Mouse (Mus musculus) Patski (cell line): Measurements from ENCODE around the gene Sdhc. TPM values are rescaled to one million over a fixed set of nuclear protein-coding genes. Genes with fewer than 3 reads are reported as not detected.

Experiments used
- ATAC-seq: fragments of 100-300 bp; one replicate; pipeline ENCODE4 v1.8.0; 2021
- CTCF ChIA-PET: fragments of 350-600 bp; sonication (Branson Sonifier 250); formaldehyde crosslinking; loops from one replicate; lab custom pipeline; 2022; ENCODE audit warnings: inconsistent platforms; lab: Charles Lee
- POLR2A ChIA-PET: fragments of 350-600 bp; sonication (Branson Sonifier 250); formaldehyde crosslinking; loops from one replicate; lab custom pipeline; 2022; ENCODE audit warnings: antibody characterized with exemption, inconsistent platforms; lab: Charles Lee
- DNase-seq: peaks from one replicate; pipeline ENCODE4 v3.0.0-alpha.2; 2011; ENCODE audit warnings: low read depth, low spot score
- H3K27me3 ChIP-seq: fragments of 371-371 bp; one replicate; pipeline ENCODE4 v1.5.1; 2021
- CTCF ChIP-seq: fragments of 100-300 bp; IDR thresholded peaks from one replicate; pipeline ENCODE4 v1.5.1; 2021
- in situ Hi-C: fragments of 300-500 bp; cut with MboI; formaldehyde crosslinking; loops from 3 replicates; pipeline ENCODE4 v1.11.1; 2018; ENCODE audit warnings: low pct_unique_long_range_greater_than_20kb, mixed read lengths
- polyA plus RNA-seq: library from polyadenylated mRNA; unstranded; gene quantifications from one replicate; pipeline ENCODE4 v1.2.3, GENCODE M21; 2021

Sdhc gene
- polyA plus RNA-seq, 1 experiment from 2014 or later, result 445 TPM

DNA sequence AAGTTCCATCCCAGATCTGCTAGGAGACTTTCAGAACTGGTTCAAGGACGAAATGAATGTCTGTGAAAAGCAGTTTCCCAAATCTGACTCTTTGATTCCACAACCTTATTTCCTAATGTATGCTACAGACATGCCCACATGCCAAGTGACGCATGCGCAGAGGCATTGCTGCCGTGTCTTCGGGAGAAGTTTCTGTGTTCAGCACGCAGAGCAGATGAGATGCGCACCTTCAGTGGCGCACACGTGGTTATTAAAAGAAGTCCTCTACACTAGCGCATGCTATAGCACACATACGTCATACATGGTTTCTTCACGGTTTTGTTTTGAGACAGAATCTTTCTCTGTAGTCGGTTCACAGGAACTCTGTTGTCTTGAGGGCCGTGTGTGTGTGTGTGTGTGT is 31.0 kb downstream of the Sdhc start:
- ATAC-seq (no peak), DNase-seq (no peak)
- in situ Hi-C loops, result loop anchor here (10.0 kb wide), 2 partner anchors 235 to 355 kb away; no protein-coding TSS in a partner anchor
- CTCF ChIA-PET, result interaction anchor here (1.1 to 2.0 kb wide), 5 partner anchors 12 to 108 kb away, joined by 4 to 17 read pairs (median 6); no protein-coding TSS in a partner anchor
- no peaks in the 10 kb centered on the region for H3K27me3 ChIP-seq
- TF ChIP-seq CTCF, result no peak
- POLR2A ChIA-PET, result interaction anchor here (0.6 kb wide), 1 partner anchor 10 kb away, joined by 3 read pairs; no protein-coding TSS in a partner anchor

DNA sequence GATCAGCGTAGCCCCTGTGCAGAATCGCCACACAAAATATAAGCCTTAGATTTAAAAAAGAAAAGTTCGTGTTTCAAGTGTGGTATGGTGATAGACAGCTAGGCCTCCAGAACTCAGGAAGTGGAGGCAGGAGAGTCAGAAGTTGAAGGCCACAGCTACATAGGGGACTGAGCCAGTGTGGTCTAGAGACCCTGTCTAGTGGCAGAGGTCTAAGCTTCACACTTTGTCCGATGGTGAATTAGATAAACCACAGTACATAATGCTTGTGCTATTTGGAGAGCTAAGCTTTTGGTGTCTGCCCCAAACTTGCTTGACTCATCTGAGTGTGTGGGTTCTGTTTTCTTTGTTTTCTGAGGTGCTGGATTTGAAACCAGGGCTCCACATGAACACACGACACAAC is 31.4 kb downstream of the Sdhc start:
- in situ Hi-C loops, result loop anchor here (10.0 kb wide), 2 partner anchors 236 to 356 kb away; no protein-coding TSS in a partner anchor
- TF ChIP-seq CTCF, result no peak
- H3K27me3 ChIP-seq, result no peaks in the 10 kb centered on the region
- ChIA-PET CTCF (interaction anchor here (0.6 to 2.0 kb wide), 13 partner anchors 13 to 141 kb away, joined by 3 to 17 read pairs (median 4); partner anchors contain the start of gene Adamts4), POLR2A (interaction anchor here (0.7 to 0.8 kb wide), 3 partner anchors 16 to 202 kb away, joined by 3 read pairs; no protein-coding TSS in a partner anchor)
- DNase-seq (no peak), ATAC-seq (no peak)

DNA sequence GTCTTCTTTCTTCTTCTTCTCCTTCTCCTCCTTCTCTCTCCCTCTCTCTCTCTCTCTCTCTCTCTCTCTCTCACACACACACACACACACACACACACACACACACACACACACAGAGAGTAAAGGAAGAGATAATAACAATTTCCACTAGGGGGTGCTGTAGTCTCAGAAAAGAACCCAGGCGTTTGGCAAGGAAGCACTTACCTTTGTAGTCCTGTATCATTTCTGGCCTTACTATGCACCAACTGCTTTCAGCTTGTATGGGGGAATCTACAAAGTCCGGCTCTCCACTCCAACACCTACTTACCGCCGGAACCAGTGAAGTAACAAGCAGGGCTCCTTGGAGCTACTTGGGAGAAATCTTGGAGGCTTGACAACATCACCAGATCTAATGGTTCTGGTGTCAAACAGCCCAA is 32.1 kb downstream of the Sdhc start:
- in situ Hi-C loops, result loop anchor here (10.0 kb wide), 2 partner anchors 237 to 357 kb away; no protein-coding TSS in a partner anchor
- ChIA-PET POLR2A (interaction anchor here (0.7 to 0.8 kb wide), 4 partner anchors 16 to 215 kb away, joined by 3 read pairs; no protein-coding TSS in a partner anchor), CTCF (interaction anchor here (0.6 to 2.0 kb wide), 13 partner anchors 13 to 142 kb away, joined by 3 to 17 read pairs (median 4); partner anchors contain the start of gene Adamts4)
- H3K27me3 ChIP-seq, result no peaks in the 10 kb centered on the region
- peak; percentile 66 for TF ChIP-seq CTCF
- ATAC-seq (peak; percentile 52), DNase-seq (peak; percentile 44)

DNA sequence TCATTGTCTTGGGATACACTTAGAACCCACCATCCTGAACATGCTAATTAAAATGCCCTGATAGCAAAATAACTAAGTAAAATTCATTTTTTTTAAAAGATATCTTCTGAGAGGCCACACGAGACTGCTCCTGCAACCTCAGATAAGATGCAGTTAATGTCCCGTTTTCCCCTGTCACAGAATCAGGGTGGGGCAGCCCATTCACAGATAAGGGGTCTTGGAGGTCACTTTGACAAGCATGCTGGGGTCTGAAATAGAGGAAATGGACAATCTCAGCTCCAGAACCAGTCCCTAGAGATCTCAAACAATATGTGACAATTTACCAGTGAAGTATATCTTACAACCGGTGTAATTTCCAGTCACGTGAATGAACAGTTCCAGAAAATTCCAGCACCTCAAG is 34.1 kb downstream of the Sdhc start:
- no peak for DNase-seq
- H3K27me3 ChIP-seq, result no peaks in the 10 kb centered on the region
- in situ Hi-C loops, result loop anchor here (10.0 kb wide), 2 partner anchors 239 to 359 kb away; no protein-coding TSS in a partner anchor
- ATAC-seq, result no peak
- POLR2A ChIA-PET, result interaction anchor here (0.7 kb wide), 1 partner anchor 119 kb away, joined by 3 read pairs; no protein-coding TSS in a partner anchor
- CTCF ChIA-PET, result interaction anchor here (1.2 to 1.7 kb wide), 3 partner anchors 105 to 147 kb away, joined by 3 to 5 read pairs (median 4); no protein-coding TSS in a partner anchor
- no peak for TF ChIP-seq CTCF

DNA sequence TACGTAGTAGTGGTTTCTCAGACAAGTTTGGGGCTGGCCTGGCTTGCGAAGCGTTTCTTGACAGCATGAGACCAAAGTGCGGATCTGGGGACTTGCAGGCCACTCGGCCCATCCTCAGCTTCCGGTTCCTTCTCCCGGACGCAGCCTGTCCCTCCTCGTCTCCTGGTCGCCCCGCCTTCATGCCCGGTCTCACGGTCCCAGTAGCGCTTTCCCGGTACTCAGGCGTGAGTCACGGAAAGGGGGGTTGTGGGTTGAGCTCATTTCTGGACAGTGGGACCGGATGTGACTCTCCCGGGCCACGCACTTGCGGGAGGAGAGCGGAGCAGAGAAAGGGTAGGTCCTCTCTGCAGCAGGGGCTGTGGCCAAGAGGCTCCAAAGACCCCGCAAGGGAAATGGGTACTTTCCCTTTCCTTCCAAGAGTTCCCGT is 36.5 kb downstream of the Sdhc start, which contains the start of gene Cfap126:
Cfap126 (plus strand) TSS at position 46 of the 427 bp plus-strand sequence.
- no peaks in the 10 kb centered on the region for H3K27me3 ChIP-seq
- POLR2A ChIA-PET, result interaction anchor here (1.0 kb wide), 2 partner anchors 12 to 118 kb away, joined by 3 to 7 read pairs; no protein-coding TSS in a partner anchor
- ATAC-seq, result peak; percentile 81
- in situ Hi-C loops, result loop anchor here (5.0 to 10.0 kb wide), 3 partner anchors 108 to 361 kb away; partner anchors contain the start of gene Tomm40l
- no peak for TF ChIP-seq CTCF
- CTCF ChIA-PET, result interaction anchor here (0.7 to 2.1 kb wide), 3 partner anchors 22 to 167 kb away, joined by 4 to 7 read pairs (median 4); partner anchors contain the start of gene Ppox
- DNase-seq, result peak; percentile 71

DNA sequence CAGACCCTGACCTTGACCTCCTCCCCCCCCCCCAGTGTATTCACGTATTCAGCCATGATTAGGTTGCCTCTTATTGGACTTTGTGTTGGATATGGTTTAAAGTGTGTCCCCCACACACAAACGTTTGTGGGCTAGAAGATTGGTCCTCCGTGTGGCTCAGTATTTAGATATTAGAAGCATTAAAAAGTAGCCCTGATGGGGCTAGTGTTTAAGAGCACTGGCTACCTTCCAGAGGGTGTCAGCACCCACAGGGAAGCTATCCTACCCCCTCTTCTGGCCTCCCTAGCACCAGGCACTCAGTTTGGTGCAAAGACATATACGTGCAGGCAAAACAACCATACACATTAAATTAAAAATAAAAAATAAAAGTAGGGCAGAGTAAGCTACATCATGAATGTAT is 37.4 kb downstream of the Sdhc start:
- POLR2A ChIA-PET, result interaction anchor here (0.6 to 1.0 kb wide), 4 partner anchors 79 to 308 kb away, joined by 3 to 7 read pairs (median 5); no protein-coding TSS in a partner anchor

DNA sequence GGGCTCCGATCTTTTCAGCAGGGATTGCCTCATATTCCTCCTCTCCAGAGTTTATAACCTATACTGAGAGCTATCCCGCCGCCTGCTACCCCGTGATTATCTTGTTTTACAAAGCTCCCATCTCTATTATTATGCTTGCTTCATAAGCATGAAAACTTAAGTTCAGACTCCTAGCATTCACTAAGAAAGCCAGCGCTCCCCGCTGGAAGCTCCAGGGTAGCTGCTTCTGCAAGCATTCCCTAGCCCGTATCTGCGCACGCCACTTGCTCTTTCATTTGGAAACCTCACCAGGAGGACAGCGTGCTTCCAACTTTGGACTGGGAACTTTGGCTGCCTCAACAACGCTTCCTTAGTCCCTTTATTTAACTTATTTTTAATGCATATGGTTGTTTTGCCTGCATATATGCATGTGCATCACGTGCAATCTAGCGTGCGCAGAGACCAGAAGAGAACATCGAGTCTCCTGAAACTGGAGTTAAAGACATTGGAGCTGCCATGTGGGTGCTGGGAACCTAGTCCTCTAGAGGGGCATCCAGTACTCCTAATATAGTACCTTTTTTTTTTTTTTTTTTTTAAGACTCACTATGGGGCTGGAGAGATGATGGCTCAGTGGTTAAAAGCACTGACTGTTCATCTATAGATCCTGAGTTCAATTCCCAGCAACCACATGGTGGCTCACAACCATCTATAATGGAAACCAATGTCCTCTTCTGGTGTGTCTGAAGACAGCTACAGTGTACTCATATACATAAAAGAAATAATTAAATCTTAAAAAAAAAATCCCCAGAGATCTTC is 38.4 kb downstream of the Sdhc start:
- POLR2A ChIA-PET, result interaction anchor here (0.7 to 1.0 kb wide), 4 partner anchors 80 to 158 kb away, joined by 3 to 5 read pairs (median 3); partner anchors contain the start of gene B4galt3
- no peak for DNase-seq
- TF ChIP-seq CTCF, result peak; percentile 27

More for the DNA sequence above, 37.4 kb downstream of the Sdhc start:
- no peaks in the 10 kb centered on the region for H3K27me3 ChIP-seq
- CTCF ChIA-PET, result interaction anchor here (1.1 to 2.1 kb wide), 4 partner anchors 11 to 131 kb away, joined by 3 to 7 read pairs (median 4); no protein-coding TSS in a partner anchor
- DNase-seq (no peak), ATAC-seq (no peak)
- TF ChIP-seq CTCF, result peak; percentile 22
- in situ Hi-C loops, result loop anchor here (5.0 to 10.0 kb wide), 3 partner anchors 109 to 362 kb away; partner anchors contain the start of gene Tomm40l

DNA sequence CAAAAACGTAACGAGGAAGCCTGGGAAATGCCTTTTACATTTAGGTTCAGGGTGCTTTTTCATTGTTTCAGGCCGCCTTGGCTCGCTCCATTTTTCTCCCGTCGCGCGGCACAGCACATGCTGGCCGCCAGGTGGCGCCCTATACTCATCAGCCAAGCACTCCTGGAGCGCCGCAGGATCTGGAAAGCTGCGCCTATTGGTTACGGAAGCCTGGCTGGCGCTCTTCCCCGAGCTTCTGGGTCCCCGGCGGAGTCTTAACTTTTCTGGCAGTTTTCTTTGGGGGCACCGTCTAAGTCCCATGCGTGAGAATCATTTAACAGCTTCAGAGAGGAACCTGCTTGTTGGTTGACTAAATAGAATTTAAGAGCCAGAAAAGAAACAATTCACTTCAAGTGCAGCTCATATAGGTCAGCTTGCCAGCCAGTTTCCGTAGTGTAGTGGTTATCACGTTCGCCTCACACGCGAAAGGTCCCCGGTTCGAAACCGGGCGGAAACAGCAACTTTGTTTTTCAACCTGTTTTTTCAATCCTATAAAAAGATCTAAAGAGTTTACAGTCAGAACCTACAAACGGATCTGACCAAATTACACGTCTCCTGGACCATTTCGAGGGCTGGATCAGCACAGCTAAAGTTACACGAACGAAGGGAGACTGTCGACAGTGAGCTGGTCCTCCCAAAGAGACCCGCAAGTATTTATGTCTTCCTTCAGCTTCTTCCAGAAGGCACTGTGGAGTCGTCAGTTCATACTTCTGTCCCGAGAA is 39.2 kb downstream of the Sdhc start:
- H3K27me3 ChIP-seq, result no peaks in the 10 kb centered on the region
- DNase-seq, result peak; percentile 68
- in situ Hi-C loops, result loop anchor here (5.0 to 10.0 kb wide), 3 partner anchors 111 to 364 kb away; partner anchors contain the start of gene Tomm40l
- TF ChIP-seq CTCF, result peak; percentile 99
- ATAC-seq, result peak; percentile 82
- ChIA-PET POLR2A (interaction anchor here (0.7 to 1.0 kb wide), 2 partner anchors 137 to 159 kb away, joined by 3 read pairs; partner anchors contain the start of gene B4galt3), CTCF (interaction anchor here (0.6 to 2.3 kb wide), 22 partner anchors 9 to 216 kb away, joined by 3 to 12 read pairs (median 4); partner anchors contain the start of genes B4galt3, Ndufs2, Ppox and Tomm40l)

More for the DNA sequence above, 38.4 kb downstream of the Sdhc start:
- in situ Hi-C loops, result loop anchor here (5.0 to 10.0 kb wide), 3 partner anchors 110 to 363 kb away; partner anchors contain the start of gene Tomm40l
- peak; percentile 19 for ATAC-seq
- CTCF ChIA-PET, result interaction anchor here (0.7 to 2.3 kb wide), 19 partner anchors 10 to 218 kb away, joined by 3 to 12 read pairs (median 4); partner anchors contain the start of genes B4galt3, Ndufs2, Ppox and Tomm40l
- no peaks in the 10 kb centered on the region for H3K27me3 ChIP-seq
